Mouse (Mus musculus): ENCODE measurements around the gene Flt4. TPM values are rescaled to one million over a fixed set of nuclear protein-coding genes. Genes with fewer than 3 reads are reported as not detected.
"Not testable (repeated sequence)": the region's sequence is repeated elsewhere in the genome, so short reads cannot be mapped to it uniquely, and the experiment has no call there.

Flt4 gene
- 10 to 100 TPM; 23.3 to 24.2 TPM for total RNA-seq (2021)
- long read RNA-seq, experiment 1, partial matches to known transcripts = 1 of 2 reads
- long read RNA-seq, experiment 1, other reads (novel, unspliced or antisense) = 1 of 2 reads
- long read RNA-seq, experiment 2, partial matches to known transcripts = 11 of 11 reads
- long read RNA-seq, experiment 2, other reads (novel, unspliced or antisense) = 0 of 11 reads

DNA sequence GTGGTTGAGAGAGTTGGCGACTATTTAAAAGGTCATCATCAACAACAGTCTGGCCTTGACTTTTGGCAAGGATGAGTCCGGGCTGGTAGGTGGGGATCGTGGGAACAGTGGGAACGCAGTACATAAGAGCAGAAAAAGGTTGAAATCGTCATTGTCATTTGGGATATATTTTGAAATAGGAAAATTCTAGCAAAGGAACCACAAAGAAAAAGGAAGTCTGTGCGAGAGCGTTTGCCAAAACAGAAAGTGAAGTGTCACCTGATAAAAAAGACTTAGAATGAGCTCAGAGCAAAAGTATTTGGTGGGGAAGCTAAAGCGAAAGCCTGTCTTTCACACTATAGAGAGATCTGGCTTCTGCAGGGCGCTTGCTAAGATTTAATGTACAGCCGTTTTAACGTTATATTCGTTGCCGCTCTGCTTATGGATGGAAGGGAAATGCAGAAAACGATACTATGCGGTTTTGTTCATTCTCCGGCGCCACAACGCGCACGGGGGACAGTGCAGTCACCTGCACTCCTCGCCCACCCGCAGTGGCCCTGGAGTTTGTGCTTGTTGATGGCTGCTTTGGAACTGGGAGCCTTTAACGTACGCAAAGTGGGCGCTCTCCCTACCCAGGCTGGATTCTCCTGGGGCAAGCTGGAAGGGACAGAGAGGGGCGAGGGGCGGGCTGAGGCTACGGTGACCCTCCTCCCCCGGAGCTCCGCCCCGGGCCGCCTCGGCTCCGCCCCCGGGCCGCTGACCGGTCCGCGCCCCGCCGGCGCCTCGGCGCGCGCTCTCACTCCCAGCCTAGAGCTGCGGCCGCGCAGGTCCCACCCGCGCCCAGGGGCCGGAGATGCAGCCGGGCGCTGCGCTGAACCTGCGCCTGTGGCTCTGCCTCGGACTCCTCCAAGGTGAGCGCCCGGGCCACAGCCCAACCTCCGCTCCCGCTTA, at the start of gene Flt4:
Gene Flt4, plus strand, starts transcription at position 326 of the 930 bp plus-strand sequence.
- not testable (repeated sequence) for DNase-seq (ENCODE audit: low spot score in 2 of 2)

DNA sequence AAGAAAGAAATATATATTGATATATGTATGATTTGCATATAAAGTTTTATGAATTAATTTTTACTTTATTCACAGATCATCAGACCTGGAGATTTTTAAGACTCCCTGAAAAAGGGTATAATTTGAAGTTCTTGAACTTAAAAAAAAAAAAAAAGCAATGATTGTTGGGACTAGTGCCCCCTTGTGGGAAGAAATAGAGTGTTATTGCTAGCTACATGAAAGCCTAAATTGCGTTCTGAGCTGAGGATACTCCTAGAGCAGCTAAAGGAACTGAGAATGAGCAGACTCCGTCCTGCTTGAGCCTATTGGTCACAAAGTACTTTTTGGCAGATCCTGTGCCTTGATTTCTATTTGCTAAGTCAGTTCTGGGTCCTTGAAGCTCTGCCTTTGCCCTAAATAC, 34.0 kb upstream of the Flt4 start:
- DNase-seq (ENCODE audit: low spot score in 2 of 2) = not testable (repeated sequence)

DNA sequence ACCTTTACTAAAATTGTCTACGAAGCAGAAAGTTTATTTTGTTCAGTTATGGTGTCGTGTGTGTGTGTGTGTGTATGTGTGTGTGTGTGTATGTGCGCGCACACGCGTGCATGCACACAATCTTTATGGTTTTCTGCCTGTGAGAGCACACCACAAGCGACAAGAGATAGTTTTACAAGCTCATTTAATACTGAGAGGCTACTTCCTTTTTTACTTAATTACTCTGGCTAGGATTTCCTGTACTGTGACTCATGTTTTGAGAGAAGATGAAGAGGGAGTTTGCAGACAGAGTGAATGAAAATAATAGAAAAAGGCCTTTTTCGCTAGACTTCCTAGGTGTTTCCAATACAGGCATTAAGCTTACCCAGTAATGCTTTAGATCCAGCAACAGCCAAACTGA, 28.6 kb upstream of the Flt4 start:
- DNase-seq (ENCODE audit: low spot score in 2 of 2) = not testable (repeated sequence)

DNA sequence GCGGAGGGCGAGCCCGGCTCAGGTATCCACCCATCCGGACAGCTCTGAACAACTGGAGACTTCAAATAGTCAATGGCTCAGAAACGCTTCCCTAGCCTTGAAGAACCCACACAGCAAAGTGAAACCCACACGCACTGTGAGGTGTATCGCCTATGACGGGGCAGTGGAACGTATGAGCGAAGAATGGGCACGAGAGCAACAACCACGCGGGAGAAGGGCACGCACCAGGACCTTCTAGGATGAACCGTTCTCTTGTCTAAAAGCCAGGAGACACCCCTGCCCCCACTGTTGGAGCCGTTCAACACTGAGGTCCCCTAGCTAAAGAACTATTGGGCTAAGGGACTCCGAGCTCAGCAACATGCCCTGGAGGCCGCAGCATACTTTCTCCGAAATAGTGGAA, 18.9 kb upstream of the Flt4 start:
- DNase-seq (ENCODE audit: low spot score in 2 of 2) = no peak

DNA sequence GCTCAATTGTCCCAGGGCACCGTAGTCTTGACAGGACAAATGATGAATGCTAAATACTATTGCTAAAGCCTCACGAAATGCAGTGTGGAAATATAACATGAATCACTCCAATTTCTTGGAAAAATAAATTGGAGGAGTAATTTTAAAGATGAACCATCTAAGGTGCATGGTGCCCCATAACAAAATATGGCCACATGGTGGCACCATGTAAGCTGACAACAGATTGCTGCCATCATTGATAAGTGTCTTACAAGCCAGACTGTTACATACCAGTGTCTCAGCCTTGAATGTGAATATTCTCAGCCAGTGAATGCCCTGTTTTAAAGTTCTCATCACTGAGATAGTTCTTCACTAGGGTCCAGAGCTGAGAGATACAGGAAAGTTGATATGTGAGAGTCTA, 11.9 kb upstream of the Flt4 start:
- not testable (repeated sequence) for DNase-seq (ENCODE audit: low spot score in 2 of 2)

DNA sequence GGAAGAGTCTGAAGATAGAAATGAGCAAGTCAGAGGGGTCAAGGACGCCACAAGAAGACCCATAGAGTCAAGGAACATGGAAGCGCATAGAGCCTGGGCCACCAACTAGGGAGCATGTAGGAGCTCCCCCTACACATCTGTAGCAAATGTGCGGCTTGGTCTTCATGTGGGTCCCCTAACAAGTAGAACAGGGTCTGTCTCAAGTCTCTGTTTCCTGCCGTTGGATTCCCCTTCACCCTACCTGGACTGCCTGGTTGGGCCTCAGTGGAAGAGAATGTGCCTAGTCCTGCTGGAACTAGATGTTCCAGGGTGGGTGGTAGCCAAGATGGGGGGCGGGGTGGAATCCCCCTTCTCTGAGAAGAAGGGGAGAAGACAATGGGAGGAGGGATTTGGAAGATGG, 757 bp upstream of the Flt4 start:
- not testable (repeated sequence) for DNase-seq (ENCODE audit: low spot score in 2 of 2)

DNA sequence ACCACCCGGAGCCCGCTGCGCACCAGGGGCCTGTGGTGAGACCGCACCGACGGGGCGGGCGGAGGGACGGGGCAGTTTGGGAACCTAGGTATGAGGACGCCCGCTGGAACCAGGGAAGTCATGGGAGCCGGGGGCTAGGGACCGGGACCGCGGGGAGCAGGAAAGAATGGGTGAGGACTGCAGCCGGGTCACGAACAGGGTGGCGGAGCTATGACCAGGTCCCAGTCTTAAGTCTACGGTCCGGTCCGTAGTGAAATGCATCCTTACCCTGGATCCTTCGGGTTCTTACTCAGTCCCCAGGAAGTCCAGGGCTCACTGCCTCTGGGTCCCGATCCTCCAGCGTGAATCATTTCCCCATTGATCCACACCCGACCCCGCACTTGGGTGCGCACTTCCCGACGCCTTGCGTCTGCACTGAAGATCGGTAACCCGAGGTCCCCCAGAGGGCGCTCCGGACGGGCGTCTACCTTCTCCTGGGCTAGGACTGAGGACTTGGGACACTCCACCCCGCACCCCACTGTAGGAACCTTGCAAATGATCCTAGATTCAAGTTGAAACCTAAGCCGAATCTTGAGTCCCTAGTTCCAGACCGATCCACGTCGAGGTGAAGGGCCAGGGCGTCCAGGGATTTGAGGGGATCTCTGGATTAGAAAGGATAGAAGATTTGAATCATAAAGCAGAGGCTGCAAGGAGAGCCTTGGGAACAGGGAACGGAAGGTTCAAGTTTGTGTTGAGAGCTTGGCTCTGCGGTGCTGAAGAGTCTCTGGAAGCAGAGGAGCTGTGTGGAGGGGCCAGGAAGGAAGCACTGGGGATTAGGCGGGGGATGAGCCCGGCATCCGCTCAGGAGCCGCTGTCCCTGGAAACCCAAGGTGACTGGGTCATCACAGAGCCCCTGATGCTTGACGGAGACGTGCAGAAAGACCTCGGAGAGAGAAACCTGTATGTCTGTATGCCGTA, 1.1 kb downstream of the Flt4 start:
- not testable (repeated sequence) for DNase-seq (ENCODE audit: low spot score in 2 of 2)

DNA sequence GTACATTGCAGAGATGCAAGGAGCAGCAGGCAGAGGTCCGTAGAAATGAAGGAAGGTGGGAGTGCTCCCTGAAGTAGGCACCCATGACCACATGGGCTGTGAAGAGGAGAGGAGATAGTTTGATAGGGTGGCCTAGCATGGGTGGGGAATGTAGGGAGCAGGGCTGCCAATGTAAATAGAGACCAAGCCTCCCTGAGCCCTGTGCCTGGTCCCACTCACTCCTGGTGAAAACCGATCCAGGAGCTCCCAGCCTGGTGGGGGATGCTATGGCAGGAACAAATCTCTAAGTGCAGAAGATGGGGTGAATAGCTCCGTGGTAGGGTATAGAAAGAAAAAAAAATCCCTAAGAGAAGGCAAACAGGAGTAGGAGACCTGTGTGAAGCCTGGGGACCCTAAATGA, 2.3 kb downstream of the Flt4 start:
- DNase-seq (ENCODE audit: low spot score in 2 of 2) = not testable (repeated sequence)

DNA sequence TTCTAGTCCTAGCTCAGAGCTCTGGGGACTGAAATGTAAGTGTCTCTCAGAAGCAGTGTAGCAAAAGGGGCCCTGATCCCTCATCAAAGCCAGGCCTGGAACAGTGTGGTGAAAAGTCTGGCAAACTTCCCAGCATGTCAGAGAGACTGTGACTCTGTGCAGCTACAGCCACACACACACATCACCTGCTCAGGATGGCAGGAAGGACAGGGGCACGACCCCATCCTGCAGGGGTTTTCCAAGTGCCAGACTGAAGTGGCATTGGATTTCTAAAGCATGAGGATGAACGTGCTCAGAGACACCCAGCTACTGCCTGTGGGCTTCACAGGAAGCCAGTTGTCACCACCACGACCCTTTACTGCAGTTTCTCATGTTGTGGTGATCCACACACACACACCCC, 3.1 kb downstream of the Flt4 start:
- DNase-seq (ENCODE audit: low spot score in 2 of 2) = no peak

DNA sequence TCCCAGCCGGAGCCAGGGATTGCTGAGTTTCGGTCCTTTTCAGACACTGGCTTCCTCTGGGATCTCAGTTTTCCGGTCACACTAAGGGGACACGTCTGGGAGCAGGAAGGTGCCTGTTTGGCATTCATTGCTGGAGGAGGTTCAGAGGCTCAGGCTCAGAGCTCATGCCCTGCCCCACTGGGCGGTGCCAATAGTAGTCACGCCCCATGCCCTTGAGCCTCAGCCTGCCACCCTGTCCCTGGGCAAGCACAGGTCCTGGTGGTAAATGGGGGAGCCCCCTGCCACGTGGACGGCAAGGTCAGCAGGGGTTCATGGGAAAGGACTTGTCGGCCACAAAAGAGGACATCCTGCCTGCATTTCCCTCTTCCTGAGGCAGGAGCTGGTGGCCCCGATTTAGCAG, 4.3 kb downstream of the Flt4 start:
- no peak for DNase-seq (ENCODE audit: low spot score in 2 of 2)

DNA sequence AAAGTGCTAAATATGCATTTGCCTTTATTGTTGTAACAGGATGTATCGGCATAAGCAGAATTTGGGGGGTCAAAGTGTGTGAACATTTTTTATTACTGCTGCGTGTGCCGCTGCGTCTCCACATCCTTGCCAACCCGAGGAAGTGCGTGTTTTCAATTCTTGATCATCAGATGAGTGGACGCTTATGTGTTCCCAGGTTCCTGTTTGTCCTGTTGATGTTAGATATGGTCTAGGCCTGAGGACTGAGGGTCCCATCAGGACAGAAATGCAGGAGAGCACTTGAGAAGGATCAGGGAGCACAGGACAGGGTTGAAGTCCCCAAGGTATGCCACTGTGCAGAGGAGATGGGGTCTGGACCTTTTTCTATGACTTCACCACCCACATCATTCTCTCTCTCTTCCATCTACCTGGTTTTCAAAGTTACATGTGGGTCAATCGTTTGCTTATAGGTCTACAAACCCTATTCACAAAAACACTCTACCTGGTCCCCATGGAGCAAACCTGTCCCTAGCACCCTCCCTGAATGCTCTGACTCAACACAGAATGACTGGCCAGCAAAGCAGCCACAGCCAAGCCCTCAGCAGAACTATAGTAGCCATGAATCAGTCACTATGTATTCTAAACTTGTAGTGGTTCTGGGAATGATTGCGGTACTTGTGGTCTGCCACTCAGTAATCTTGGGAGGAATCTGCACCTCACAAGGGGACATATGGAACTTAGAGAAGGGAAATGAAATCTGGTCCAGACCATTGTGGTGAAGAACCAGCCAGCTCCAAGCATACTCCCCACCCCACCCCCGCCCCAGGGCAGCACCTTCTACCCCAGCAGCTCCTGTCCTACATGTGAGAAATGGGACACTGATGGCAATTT, 7.0 kb downstream of the Flt4 start:
- no peak for DNase-seq (ENCODE audit: low spot score in 2 of 2)

DNA sequence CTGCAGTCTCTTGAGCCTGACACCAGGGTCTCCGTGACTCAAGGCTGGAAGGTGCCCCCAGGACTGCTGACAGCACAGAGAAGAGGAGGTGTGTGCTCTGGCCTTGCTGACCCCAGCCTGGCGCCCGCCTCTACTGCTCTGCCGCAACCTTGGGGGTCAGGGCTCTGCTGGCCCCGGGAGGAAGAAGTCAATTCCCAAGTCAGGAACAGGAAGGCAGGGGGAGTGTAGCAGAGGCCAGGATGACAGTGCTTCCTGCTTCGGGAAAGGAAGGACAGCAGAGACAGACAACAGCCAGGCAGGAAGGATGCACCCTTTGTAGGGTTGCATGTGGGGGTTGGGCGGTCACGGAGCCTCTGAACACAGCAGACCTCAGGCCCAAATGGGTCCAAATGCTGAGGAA, 9.4 kb downstream of the Flt4 start:
- DNase-seq (ENCODE audit: low spot score in 2 of 2) = no peak

DNA sequence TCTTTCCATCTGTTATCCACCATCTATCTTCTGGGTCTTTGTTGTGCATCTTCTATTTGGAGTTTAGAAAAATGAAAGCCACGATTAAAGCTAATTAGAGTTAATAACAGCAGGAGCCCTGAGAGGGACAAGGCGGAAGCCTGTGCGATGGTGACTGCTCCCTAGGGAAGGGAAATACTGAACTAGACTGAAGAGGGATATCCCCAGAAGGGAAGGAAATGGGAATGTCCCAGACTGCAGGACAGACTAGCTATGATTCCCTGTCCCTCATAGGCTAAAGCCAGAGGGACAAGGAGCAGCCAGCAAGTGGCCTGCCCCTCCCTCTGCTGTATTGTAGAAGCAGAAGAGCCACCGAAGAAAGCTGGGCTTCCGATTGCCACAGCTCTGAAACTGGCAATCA, 12.9 kb downstream of the Flt4 start:
- no peak for DNase-seq (ENCODE audit: low spot score in 2 of 2)

DNA sequence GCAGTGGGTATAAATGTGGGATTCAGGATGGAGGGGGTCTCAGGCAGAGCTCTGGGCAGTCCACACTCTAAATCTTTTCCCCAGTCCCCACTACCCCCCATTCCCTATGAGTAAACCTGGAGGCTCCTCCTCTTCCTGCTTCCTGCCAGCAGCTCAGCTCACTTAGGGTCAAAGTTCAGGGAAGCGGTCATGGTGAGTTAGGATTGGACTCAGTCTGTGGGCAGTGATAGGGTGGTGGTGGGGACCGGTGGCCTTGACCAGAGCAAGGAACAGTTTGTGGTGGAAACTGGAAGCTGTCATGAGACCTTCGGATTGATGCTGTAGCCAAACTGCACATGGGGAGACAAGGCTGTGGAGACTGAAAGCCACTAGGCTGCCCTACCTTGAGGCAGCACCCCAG, 15.1 kb downstream of the Flt4 start:
- DNase-seq (ENCODE audit: low spot score in 2 of 2) = no peak

DNA sequence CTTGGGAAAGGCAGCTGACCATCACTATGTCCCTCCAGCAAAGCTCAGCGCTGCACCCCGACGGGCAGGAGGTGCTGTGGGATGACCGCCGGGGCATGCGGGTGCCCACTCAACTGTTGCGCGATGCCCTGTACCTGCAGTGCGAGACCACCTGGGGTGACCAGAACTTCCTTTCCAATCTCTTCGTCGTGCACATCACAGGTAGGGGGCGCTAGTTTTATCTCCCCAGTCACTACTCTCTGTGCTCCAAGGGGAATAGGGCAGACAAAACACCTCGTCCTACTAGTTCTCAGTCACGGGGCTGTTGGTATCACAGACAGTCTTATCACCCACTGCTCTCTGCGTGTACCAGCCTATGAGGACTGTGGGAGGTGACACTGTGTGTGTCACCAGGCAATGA, 16.8 kb downstream of the Flt4 start:
- DNase-seq (ENCODE audit: low spot score in 2 of 2) = no peak

DNA sequence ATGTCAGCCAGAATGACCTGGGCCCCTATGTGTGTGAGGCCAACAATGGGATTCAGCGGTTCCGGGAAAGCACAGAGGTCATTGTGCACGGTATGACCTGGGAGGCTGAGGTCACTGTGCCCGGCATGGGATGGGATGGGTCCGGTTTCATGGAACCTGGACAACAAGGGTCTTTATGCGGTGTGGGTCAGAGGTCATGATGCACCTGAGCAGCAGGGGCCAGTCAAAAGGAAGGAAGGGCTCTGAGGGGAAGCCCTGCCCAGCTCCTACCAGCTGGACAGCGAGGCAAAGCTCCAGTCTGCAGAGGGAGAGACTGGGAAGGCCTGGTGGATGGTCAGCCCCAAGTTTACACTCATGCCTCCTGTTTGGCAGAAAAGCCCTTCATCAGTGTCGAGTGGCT, 17.7 kb downstream of the Flt4 start:
- DNase-seq (ENCODE audit: low spot score in 2 of 2) = no peak

DNA sequence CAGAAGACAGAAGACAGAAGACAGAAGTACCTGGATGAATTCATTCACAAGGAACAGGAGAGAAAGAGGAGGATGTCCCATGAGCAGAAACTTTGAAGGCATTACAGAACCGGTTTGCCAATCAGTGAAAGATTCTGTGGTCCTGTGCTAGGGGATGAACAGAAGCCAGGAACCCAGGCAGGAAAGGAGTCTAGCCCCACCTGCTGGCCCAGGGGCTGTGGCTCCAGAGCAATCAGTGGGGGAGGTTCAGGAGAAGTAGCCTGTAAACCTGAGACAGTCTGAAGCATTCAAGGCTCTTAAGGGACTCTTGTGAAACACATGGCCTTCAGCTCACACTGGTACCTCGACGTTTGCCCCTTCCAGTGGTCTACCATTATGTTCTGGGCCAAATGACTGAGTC, 22.1 kb downstream of the Flt4 start:
- DNase-seq (ENCODE audit: low spot score in 2 of 2) = no peak

DNA sequence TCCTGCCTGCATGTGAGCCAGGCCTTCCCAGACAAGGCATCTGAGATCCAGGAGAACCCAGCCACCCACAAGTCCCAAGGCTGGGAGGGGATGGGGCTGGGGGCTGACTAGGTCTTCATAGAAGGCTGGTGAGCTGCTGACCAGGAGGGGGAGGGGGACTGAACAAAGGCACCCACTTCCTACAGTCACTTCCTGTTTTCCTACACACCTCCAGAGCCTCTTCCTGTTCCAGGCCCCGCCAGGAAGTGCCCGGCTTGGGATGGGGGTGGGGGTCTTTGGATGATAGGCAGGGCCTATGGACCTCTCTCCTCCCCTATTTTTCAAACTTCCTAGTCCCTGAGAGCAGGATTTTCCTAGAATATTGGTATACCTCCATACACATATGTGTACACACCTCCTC, 23.2 kb downstream of the Flt4 start:
- DNase-seq (ENCODE audit: low spot score in 2 of 2) = no peak

DNA sequence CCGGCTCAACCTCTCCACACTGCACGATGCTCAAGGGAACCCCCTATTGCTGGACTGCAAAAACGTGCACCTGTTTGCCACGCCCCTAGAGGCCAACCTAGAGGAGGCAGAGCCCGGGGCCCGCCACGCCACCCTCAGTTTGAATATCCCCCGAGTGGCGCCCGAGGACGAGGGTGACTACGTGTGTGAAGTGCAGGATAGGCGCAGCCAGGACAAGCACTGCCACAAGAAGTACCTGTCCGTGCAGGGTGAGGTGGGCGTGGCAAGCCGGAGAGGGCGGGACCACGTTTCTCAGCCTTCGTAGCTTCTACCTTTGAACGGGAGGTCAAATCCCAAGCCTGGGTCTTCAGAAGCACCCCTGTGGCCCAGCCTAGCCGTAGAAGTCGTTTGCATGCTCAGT, 25.0 kb downstream of the Flt4 start:
- DNase-seq (ENCODE audit: low spot score in 2 of 2) = no peak

DNA sequence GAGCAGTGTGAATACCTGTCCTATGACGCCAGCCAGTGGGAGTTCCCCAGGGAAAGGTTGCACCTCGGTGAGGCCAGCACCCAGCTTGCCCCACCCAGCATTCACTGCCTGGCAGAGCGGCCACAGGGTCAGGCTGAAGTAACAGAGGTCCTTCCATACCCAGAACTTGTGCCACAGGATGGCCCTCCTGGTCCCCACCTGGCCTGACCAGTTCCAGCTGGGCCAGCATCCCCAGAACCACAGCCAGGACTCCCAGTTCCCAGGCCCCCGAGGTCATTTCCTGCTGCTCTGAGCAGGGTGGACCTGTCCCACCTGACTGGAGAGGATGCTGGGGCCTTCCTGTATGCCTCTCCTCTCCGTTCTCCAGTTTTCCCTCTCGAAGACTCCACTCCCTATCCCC, 26.6 kb downstream of the Flt4 start:
- DNase-seq (ENCODE audit: low spot score in 2 of 2) = no peak

DNA sequence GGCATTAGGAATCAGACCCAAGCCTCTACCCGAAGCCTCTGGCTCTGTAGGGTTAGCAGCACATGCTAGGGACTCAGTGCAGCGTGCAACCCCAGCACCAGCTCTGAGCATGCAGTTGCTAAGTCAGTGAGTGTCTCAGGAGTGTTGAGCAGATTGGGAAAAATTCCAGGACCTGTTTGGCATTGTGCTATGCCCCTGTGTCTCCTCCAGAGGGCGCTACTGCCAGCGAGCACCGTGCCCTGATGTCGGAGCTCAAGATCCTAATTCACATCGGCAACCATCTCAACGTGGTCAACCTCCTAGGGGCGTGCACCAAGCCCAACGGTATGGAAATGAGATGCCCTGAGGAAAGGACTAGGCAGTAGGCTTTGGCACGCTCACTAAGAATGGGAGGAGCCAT, 27.4 kb downstream of the Flt4 start:
- DNase-seq (ENCODE audit: low spot score in 2 of 2) = no peak

All from adrenal gland, postnatal 4 days (tissue).